Mouse (Mus musculus) MEL (cell line): Measurements from ENCODE around the gene Bscl2. TPM values are rescaled to one million over a fixed set of nuclear protein-coding genes. Genes with fewer than 3 reads are reported as not detected.

Source experiments
- DNase-seq: peaks from one replicate; pipeline ENCODE4 v3.0.0; 2011; ENCODE audit warnings: low read depth, low spot score
- H3K27ac ChIP-seq: 2 replicates; pipeline ENCODE4 v1.5.1; 2012; ENCODE audit warnings: low read depth, mild to moderate bottlenecking, control low read depth, low read length, moderate library complexity; ENCODE audit not compliant: control insufficient read depth
- H3K27me3 ChIP-seq, 2 experiments: fragments of 150-350 bp in 1 of 2; sonication (generic) in 1 of 2; 2 replicates each; pipeline ENCODE4 v1.6.1; 2012; ENCODE audit warnings: low read length in 2 of 2, mild to moderate bottlenecking in 2 of 2, improper control_type of control experiment in 1 of 2, moderate library complexity in 1 of 2; ENCODE audit not compliant: insufficient read depth in 2 of 2, control insufficient read depth in 1 of 2
- H3K36me3 ChIP-seq, 2 experiments: 2 replicates each; pipeline ENCODE4 v1.6.1; 2012 to 2014; ENCODE audit warnings: low read length in 2 of 2, improper control_type of control experiment in 1 of 2, inconsistent platforms in 1 of 2, mild to moderate bottlenecking in 1 of 2; ENCODE audit not compliant: insufficient read depth in 2 of 2, control insufficient read depth in 1 of 2
- H3K4me1 ChIP-seq, 2 experiments: fragments of 150-350 bp in 1 of 2; sonication (generic) in 1 of 2; 2 replicates each; pipeline ENCODE4 v1.6.1; 2012; ENCODE audit warnings: low read length in 2 of 2, improper control_type of control experiment in 1 of 2, mild to moderate bottlenecking in 1 of 2; ENCODE audit not compliant: insufficient read depth in 2 of 2, control insufficient read depth in 1 of 2
- H3K4me3 ChIP-seq, 2 experiments: fragments of 150-350 bp in 1 of 2; sonication (generic) in 1 of 2; 2 replicates each; pipeline ENCODE4 v1.5.1; 2012; ENCODE audit warnings: low read depth in 2 of 2, low read length in 2 of 2, mild to moderate bottlenecking in 2 of 2, moderate library complexity in 2 of 2, control low read depth in 1 of 2, improper control_type of control experiment in 1 of 2; ENCODE audit not compliant: control insufficient read depth in 1 of 2, insufficient read depth in 1 of 2
- H3K79me2 ChIP-seq: 2 replicates; pipeline ENCODE4 v1.6.1; 2012; ENCODE audit warnings: mild to moderate bottlenecking, low read length, moderate library complexity; ENCODE audit not compliant: control insufficient read depth, poor library complexity, insufficient read depth
- H3K9ac ChIP-seq: 2 replicates; pipeline ENCODE4 v1.6.1; 2012; ENCODE audit warnings: low read depth, mild to moderate bottlenecking, control low read depth, low read length, moderate library complexity; ENCODE audit not compliant: control insufficient read depth, poor library complexity, severe bottlenecking
- H3K9me3 ChIP-seq: fragments of 150-350 bp; sonication (generic); replicated peaks from 2 replicates; pipeline ENCODE4 v1.6.1; 2012; ENCODE audit warnings: mild to moderate bottlenecking, low read length, improper control_type of control experiment, moderate library complexity; ENCODE audit not compliant: insufficient read depth
- BHLHE40 ChIP-seq: IDR thresholded peaks from 2 replicates; pipeline ENCODE4 v1.6.1; 2012; ENCODE audit warnings: low read depth, mild to moderate bottlenecking, inconsistent platforms, low read length, improper control_type of control experiment, borderline replicate concordance
- CHD1 ChIP-seq: IDR thresholded peaks from 2 replicates; pipeline ENCODE4 v1.6.1; 2012; ENCODE audit warnings: low read depth, mild to moderate bottlenecking, inconsistent platforms, low read length, improper control_type of control experiment
- CHD2 ChIP-seq: IDR thresholded peaks from 2 replicates; pipeline ENCODE4 v1.6.1; 2011; ENCODE audit warnings: low read length, improper control_type of control experiment
- CTCF ChIP-seq, 3 experiments: IDR thresholded peaks in 2 of 3; conservative IDR thresholded peaks in 1 of 3; 2 replicates each; pipeline ENCODE4 v1.5.1; 2011 to 2012; ENCODE audit warnings: low read length in 3 of 3, low read depth in 2 of 3, mild to moderate bottlenecking in 2 of 3, improper control_type of control experiment in 1 of 3, inconsistent platforms in 1 of 3, mixed read lengths in 1 of 3, moderate library complexity in 1 of 3; ENCODE audit not compliant: control insufficient read depth in 1 of 3, insufficient read depth in 1 of 3, poor library complexity in 1 of 3, severe bottlenecking in 1 of 3
- E2F4 ChIP-seq: IDR thresholded peaks from 2 replicates; pipeline ENCODE4 v1.6.1; 2011; ENCODE audit warnings: low read depth, low read length, improper control_type of control experiment, borderline replicate concordance
- ELF1 ChIP-seq: IDR thresholded peaks from 2 replicates; pipeline ENCODE4 v1.6.1; 2014; ENCODE audit warnings: low read depth, mild to moderate bottlenecking, inconsistent platforms, low read length, improper control_type of control experiment, moderate library complexity
- EP300 ChIP-seq, 2 experiments: IDR thresholded peaks; 2 replicates each; pipeline ENCODE4 v1.6.1; 2011; ENCODE audit warnings: improper control_type of control experiment in 2 of 2, low read length in 2 of 2, low read depth in 1 of 2, mild to moderate bottlenecking in 1 of 2
- GATA1 ChIP-seq: IDR thresholded peaks from 2 replicates; pipeline ENCODE4 v1.6.1; 2011; ENCODE audit warnings: low read depth, low read length, improper control_type of control experiment
- JUND ChIP-seq: IDR thresholded peaks from 2 replicates; pipeline ENCODE4 v1.6.1; 2011; ENCODE audit warnings: low read depth, mild to moderate bottlenecking, improper control_type of control experiment, low read length
- KAT2A ChIP-seq: conservative IDR thresholded peaks from 2 replicates; pipeline ENCODE4 v1.6.1; 2012; ENCODE audit warnings: low read depth, low read length, improper control_type of control experiment, inconsistent platforms
- MAX ChIP-seq: IDR thresholded peaks from 2 replicates; pipeline ENCODE4 v1.6.1; 2011; ENCODE audit warnings: low read length, improper control_type of control experiment
- MAZ ChIP-seq: IDR thresholded peaks from 2 replicates; pipeline ENCODE4 v1.6.1; 2012; ENCODE audit warnings: low read depth, mild to moderate bottlenecking, inconsistent platforms, low read length, improper control_type of control experiment
- MYB ChIP-seq: IDR thresholded peaks from 2 replicates; pipeline ENCODE4 v1.6.1; 2011; ENCODE audit warnings: mild to moderate bottlenecking, low read depth, low read length, improper control_type of control experiment
- MYC ChIP-seq: IDR thresholded peaks from 2 replicates; pipeline ENCODE4 v1.6.1; 2011; ENCODE audit warnings: low read depth, mild to moderate bottlenecking, low read length, improper control_type of control experiment, moderate library complexity
- NRF1 ChIP-seq: IDR thresholded peaks from 2 replicates; pipeline ENCODE4 v1.6.1; 2014; ENCODE audit warnings: low read depth, mild to moderate bottlenecking, inconsistent platforms, low read length, improper control_type of control experiment, moderate library complexity; ENCODE audit not compliant: poor library complexity, insufficient read depth, severe bottlenecking
- POLR2A ChIP-seq, 2 experiments: IDR thresholded peaks; 2 replicates each; pipeline ENCODE4 v1.6.1; 2011 to 2012; ENCODE audit warnings: low read length in 2 of 2, mild to moderate bottlenecking in 2 of 2, control low read depth in 1 of 2, improper control_type of control experiment in 1 of 2, low read depth in 1 of 2, moderate library complexity in 1 of 2; ENCODE audit not compliant: control insufficient read depth in 1 of 2, insufficient read depth in 1 of 2, poor library complexity in 1 of 2
- POLR2AphosphoS2 ChIP-seq: IDR thresholded peaks from 2 replicates; pipeline ENCODE4 v1.6.1; 2011; ENCODE audit warnings: low read length, improper control_type of control experiment
- POLR2AphosphoS5 ChIP-seq: IDR thresholded peaks from 2 replicates; pipeline ENCODE4 v1.6.1; 2012; ENCODE audit warnings: low read depth, borderline replicate concordance, mild to moderate bottlenecking, inconsistent platforms, low read length, moderate library complexity, mixed read lengths
- RAD21 ChIP-seq: IDR thresholded peaks from 2 replicates; pipeline ENCODE4 v1.6.1; 2011; ENCODE audit warnings: mild to moderate bottlenecking, low read depth, low read length, improper control_type of control experiment
- RCOR1 ChIP-seq: IDR thresholded peaks from 2 replicates; pipeline ENCODE4 v1.6.1; 2012; ENCODE audit warnings: low read depth, mild to moderate bottlenecking, inconsistent platforms, low read length, improper control_type of control experiment
- SIN3A ChIP-seq: IDR thresholded peaks from 2 replicates; pipeline ENCODE4 v1.6.1; 2012; ENCODE audit warnings: low read length, improper control_type of control experiment, inconsistent platforms
- SMC3 ChIP-seq: IDR thresholded peaks from 2 replicates; pipeline ENCODE4 v1.6.1; 2011; ENCODE audit warnings: low read depth, low read length, improper control_type of control experiment
- TBP ChIP-seq: IDR thresholded peaks from 2 replicates; pipeline ENCODE4 v1.8.0; 2011; ENCODE audit warnings: low read depth, low read length, improper control_type of control experiment
- TCF12 ChIP-seq: IDR thresholded peaks from 2 replicates; pipeline ENCODE4 v1.6.1; 2014; ENCODE audit warnings: low read depth, mild to moderate bottlenecking, inconsistent platforms, low read length, improper control_type of control experiment, moderate library complexity
- UBTF ChIP-seq: IDR thresholded peaks from 2 replicates; pipeline ENCODE4 v1.6.1; 2012; ENCODE audit warnings: low read depth, mild to moderate bottlenecking, inconsistent platforms, low read length, improper control_type of control experiment, moderate library complexity, borderline replicate concordance; ENCODE audit not compliant: insufficient read depth
- USF1 ChIP-seq: IDR thresholded peaks from 2 replicates; pipeline ENCODE4 v1.6.1; 2014; ENCODE audit warnings: low read depth, mild to moderate bottlenecking, inconsistent platforms, low read length, improper control_type of control experiment, moderate library complexity
- ZC3H11A ChIP-seq: IDR thresholded peaks from 2 replicates; pipeline ENCODE4 v1.6.1; 2012; ENCODE audit warnings: low read depth, mild to moderate bottlenecking, inconsistent platforms, low read length, improper control_type of control experiment
- ZMIZ1 ChIP-seq: IDR thresholded peaks from 2 replicates; pipeline ENCODE4 v1.6.1; 2012; ENCODE audit warnings: low read depth, mild to moderate bottlenecking, inconsistent platforms, low read length, improper control_type of control experiment, moderate library complexity
- ZNF384 ChIP-seq: IDR thresholded peaks from 2 replicates; pipeline ENCODE4 v1.6.1; 2012; ENCODE audit warnings: low read depth, mild to moderate bottlenecking, inconsistent platforms, low read length, improper control_type of control experiment
- polyA plus RNA-seq, 2 experiments: library from polyadenylated mRNA; stranded (reverse) in 1 of 2; unstranded in 1 of 2; fragments of >175 nt in 1 of 2; fragments of >200 nt in 1 of 2; gene quantifications; 2 replicates each; pipeline versions ENCODE4 v1.2.1 to v1.2.4; 2012; ENCODE audit warnings: low replicate concordance in 2 of 2, low read depth in 1 of 2; ENCODE audit not compliant: insufficient read length in 2 of 2, insufficient read depth in 1 of 2, missing spikeins in 1 of 2
- total RNA-seq: library from RNA; depleted of rRNA; stranded (reverse); fragments of 300-350 nt; gene quantifications from 2 replicates; pipeline ENCODE4 v1.2.3, GENCODE M21; 2012

Gene Bscl2
- total and polyA plus RNA-seq, 3 experiments, result 26.0 to 51.3 TPM; not detected in 1

- peak overlapping the region; percentile 98 for H3K27ac ChIP-seq
- H3K36me3 ChIP-seq, result peaks cover 7 to 31% of the 10 kb centered on the region in 2 experiments
- H3K79me2 ChIP-seq, result peaks cover 51% of the 10 kb centered on the region
- H3K9ac ChIP-seq, result peak overlapping the region; percentile 88
- H3K9me3 ChIP-seq, result no peaks in the 10 kb centered on the region
- H3K4me1 ChIP-seq, result peaks cover 5 to 11% of the 10 kb centered on the region in 2 experiments; a peak in 3 of 4 replicates
- TF ChIP-seq ZMIZ1 (peak; percentile 23; the same call in 1 of the 2 replicates), E2F4 (no peak)
- H3K4me3 ChIP-seq, result peak overlapping the region; percentile 78
- H3K27me3 ChIP-seq, result no peaks in the 10 kb centered on the region
- DNase-seq, result peak; percentile 54
Observed at GRCm38 (mm10) chr19:8818301-8818798, 18.9 kb upstream of the Bscl2 start.

GRCm38 (mm10) chr19:8818801-8819595 is 18.3 kb upstream of the Bscl2 start, which contains the start of gene Ttc9c:
Ttc9c (minus strand) TSS chr19:8819333.
- Histone ChIP-seq H3K9ac (peak within 1 kb of the TSS; percentile 93), H3K36me3 (peaks cover 8 to 31% of the 10 kb centered on the region in 2 experiments), H3K27me3 (no peaks in the 10 kb centered on the region), H3K9me3 (no peaks in the 10 kb centered on the region), H3K79me2 (peaks cover 53% of the 10 kb centered on the region), H3K4me3 (peak within 1 kb of the TSS; percentile 96 to 98), H3K27ac (peak within 1 kb of the TSS; percentile 98), H3K4me1 (peaks cover 5 to 11% of the 10 kb centered on the region in 2 experiments; a peak in 3 of 4 replicates)
- DNase-seq, result peak; percentile 99
- TF ChIP-seq MAZ (peak; percentile 48; the same call in 1 of the 2 replicates), UBTF (no peak), NRF1 (peak; percentile 59), SMC3 (no peak), KAT2A (peak; percentile 67), JUND (no peak), EP300 (IDR thresholded peaks at IDR 0.05; ENCODE audit: low read depth in 1 of 2, low read length in 2 of 2) (no peak), ELF1 (peak; percentile 91), CHD1 (no peak; the same call in 1 of the 2 replicates), TBP (peak; percentile 86), BHLHE40 (no peak), RCOR1 (no peak), POLR2AphosphoS2 (peak; percentile 65; the same call in 1 of the 2 replicates), MAX (0 out of 2 replicates have a peak, but pooled peaks have one; percentile 3), ZC3H11A (no peak), E2F4 (no peak), GATA1 (peak; percentile 45; the same call in 1 of the 2 replicates), SIN3A (peak; percentile 94), POLR2A (IDR thresholded peaks at IDR 0.05; ENCODE audit: control insufficient read depth in 1 of 2, insufficient read depth in 1 of 2, low read depth in 1 of 2, low read length in 2 of 2, poor library complexity in 1 of 2) (peak in 1 of 2 experiments; percentile 88; a peak in 2 of 4 replicates), ZNF384 (peak; percentile 95), MYC (peak; percentile 72; the same call in 1 of the 2 replicates), TCF12 (peak; percentile 50; the same call in 1 of the 2 replicates), CTCF (IDR thresholded peaks at IDR 0.05 in 2 of 3, conservative IDR thresholded peaks at IDR 0.05 in 1 of 3; ENCODE audit: control insufficient read depth in 1 of 3, insufficient read depth in 1 of 3, low read depth in 2 of 3, low read length in 3 of 3, poor library complexity in 1 of 3, severe bottlenecking in 1 of 3) (no peak), POLR2AphosphoS5 (no peak), RAD21 (no peak), CHD2 (peak; percentile 87), MYB (0 out of 2 replicates have a peak, but pooled peaks have one; percentile 11), USF1 (peak; percentile 62)
